Mouse (Mus musculus) stomach, embryonic 16.5 days (tissue): Measurements from ENCODE around the gene Aqp1. TPM values are rescaled to one million over a fixed set of nuclear protein-coding genes. Genes with fewer than 3 reads are reported as not detected.

ENCODE experiments used
- ATAC-seq: fragments of 200-750 bp; cut with Nextera tagmentation; 2 replicates; pipeline ENCODE4 v1.8.0; 2017; ENCODE audit warnings: moderate number of reproducible peaks, moderate TSS enrichment; ENCODE audit not compliant: insufficient read depth, low FRiP score
- H3K27ac ChIP-seq: fragments of 300-500 bp; sonication (generic); 2 replicates; pipeline ENCODE4 v1.5.1; 2014; ENCODE audit warnings: low read length
- H3K27me3 ChIP-seq: fragments of 300-500 bp; sonication (generic); 2 replicates; pipeline ENCODE4 v1.6.1; 2014; ENCODE audit warnings: low read length, control low read depth, mixed read lengths; ENCODE audit not compliant: control insufficient read depth, insufficient read depth
- H3K36me3 ChIP-seq: fragments of 300-500 bp; sonication (generic); 2 replicates; pipeline ENCODE4 v1.6.1; 2014; ENCODE audit warnings: low read length; ENCODE audit not compliant: control insufficient read depth, insufficient read depth
- H3K4me1 ChIP-seq: fragments of 300-500 bp; sonication (generic); 2 replicates; pipeline ENCODE4 v1.6.1; 2014; ENCODE audit warnings: low read length, control low read depth, mixed read lengths; ENCODE audit not compliant: control insufficient read depth, insufficient read depth
- H3K4me2 ChIP-seq: fragments of 300-500 bp; sonication (generic); 2 replicates; pipeline ENCODE4 v1.6.1; 2014; ENCODE audit warnings: low read depth, low read length, mixed read lengths
- H3K4me3 ChIP-seq: fragments of 300-500 bp; sonication (generic); replicated peaks from 2 replicates; pipeline ENCODE4 v1.5.1; 2014; ENCODE audit warnings: mild to moderate bottlenecking, low read length
- H3K9ac ChIP-seq: fragments of 300-500 bp; sonication (generic); 2 replicates; pipeline ENCODE4 v1.6.1; 2014; ENCODE audit warnings: low read length
- H3K9me3 ChIP-seq: fragments of 300-500 bp; sonication (generic); replicated peaks from 2 replicates; pipeline ENCODE4 v1.6.1; 2016; ENCODE audit warnings: low read length, control low read depth; ENCODE audit not compliant: control insufficient read depth
- WGBS: fragments of 180-500 bp; shearing (Covaris S2); extraction: QIAGEN DNeasy Blood & Tissue Kit; methylation state at CpG from one replicate; pipeline ENCODE4 v1.1.7; 2014; 5-methylcytosine and 5-hydroxymethylcytosine counted together
- polyA plus RNA-seq: library from polyadenylated mRNA; unstranded; fragments of >200 nt; fragmentation: Nextera tagmentation; extraction: Ambion mirVana; gene quantifications from 2 replicates; pipeline ENCODE4 v1.2.1, GENCODE M21; 2015

The Aqp1 gene
- polyA plus RNA-seq: 24.1 and 25.3 TPM in 2 replicates

DNA sequence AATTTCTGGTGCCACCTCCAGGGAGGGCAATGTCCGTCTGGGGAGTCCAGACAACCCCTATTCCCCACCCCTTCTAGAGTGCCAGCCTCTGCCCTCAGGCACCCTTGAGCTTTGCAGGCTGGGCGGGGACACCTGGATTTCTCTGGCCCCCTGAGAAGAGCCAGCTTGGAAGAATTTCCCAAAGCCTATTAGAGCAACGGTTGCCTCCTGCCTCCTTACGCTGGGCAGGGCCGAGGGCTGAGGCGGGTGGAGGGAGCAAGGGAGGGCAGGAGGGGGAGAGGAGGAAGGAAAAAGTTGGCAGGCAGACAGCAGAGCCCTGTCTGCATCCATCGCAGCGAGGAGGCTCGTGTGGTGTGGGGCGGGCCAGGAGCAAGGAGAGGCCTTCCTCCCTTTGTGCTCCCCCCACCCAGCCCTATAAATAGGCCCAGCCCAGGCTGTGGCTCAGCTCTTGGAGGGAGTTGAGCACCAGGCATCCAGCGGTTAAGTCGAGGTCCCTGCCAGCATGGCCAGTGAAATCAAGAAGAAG, at the start of gene Aqp1:
Aqp1 (plus strand) TSS at position 444 of the 526 bp plus-strand sequence.
- Histone ChIP-seq H3K36me3 (no peaks in the 10 kb centered on the region), H3K9ac (peak within 1 kb of the TSS; percentile 32; the same call in 1 of the 2 replicates), H3K27ac (peak within 1 kb of the TSS; percentile 13; the same call in 1 of the 2 replicates), H3K27me3 (no peaks in the 10 kb centered on the region), H3K4me2 (peak within 1 kb of the TSS; percentile 16; the same call in 1 of the 2 replicates), H3K4me3 (peak within 1 kb of the TSS; percentile 12; the same call in 1 of the 2 replicates), H3K9me3 (no peaks in the 10 kb centered on the region), H3K4me1 (peaks cover 35% of the 10 kb centered on the region)
- 6% methylated on average over 12 of the region's 12 CpGs for WGBS
- ATAC-seq: peak; percentile 86

DNA sequence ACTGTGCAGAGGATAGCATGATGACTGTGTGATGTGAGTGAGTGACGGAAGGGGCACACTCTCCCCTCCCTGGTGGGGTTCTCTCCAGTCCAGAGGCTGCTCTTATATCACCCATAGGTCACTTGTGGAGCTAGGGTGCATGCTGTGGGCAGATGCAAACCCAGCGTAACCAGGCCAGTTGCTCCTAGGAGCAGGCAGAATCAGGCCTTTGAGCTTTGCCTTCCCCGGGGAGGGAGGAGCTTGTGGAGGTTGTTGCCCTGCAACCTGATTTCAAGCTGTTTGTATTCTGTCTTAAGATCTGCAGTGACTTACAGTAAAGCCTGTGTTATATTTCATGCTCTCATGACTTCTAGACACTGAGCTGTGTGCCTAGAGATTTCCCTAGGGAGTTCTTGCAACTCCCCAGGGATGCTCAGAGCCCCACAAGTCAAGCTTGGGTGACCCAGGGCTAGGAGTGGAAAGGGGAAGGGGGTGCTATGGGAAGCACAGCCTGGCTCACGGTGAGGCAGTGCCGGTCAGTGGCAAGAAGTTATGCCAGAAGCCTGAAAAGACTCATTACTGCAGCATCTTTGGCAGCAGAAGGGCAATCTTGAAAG, 48.1 kb upstream of the Aqp1 start:
- no peak for ATAC-seq
- H3K36me3 ChIP-seq: no peaks in the 10 kb centered on the region
- H3K4me2 ChIP-seq: no peak overlapping the region
- no peak overlapping the region for H3K4me3 ChIP-seq
- 84% methylated on average over 5 of the region's 5 CpGs for WGBS
- H3K9me3 ChIP-seq: no peaks in the 10 kb centered on the region
- no peaks in the 10 kb centered on the region for H3K27me3 ChIP-seq
- H3K9ac ChIP-seq: no peak overlapping the region
- H3K4me1 ChIP-seq: no peaks in the 10 kb centered on the region
- no peak overlapping the region for H3K27ac ChIP-seq

- Histone ChIP-seq H3K9me3 (no peaks in the 10 kb centered on the region), H3K9ac (no peak overlapping the region), H3K4me3 (no peak overlapping the region), H3K36me3 (no peaks in the 10 kb centered on the region; the same call in 1 of the 2 replicates), H3K4me1 (no peaks in the 10 kb centered on the region), H3K27ac (no peak overlapping the region), H3K27me3 (no peaks in the 10 kb centered on the region), H3K4me2 (no peak overlapping the region)
- ATAC-seq: no peak; the same call in 1 of the 2 replicates
- WGBS: 60% methylated on average over 19 of the region's 19 CpGs
Measured at GRCm38 (mm10) chr6:55294549-55295131, 41.6 kb upstream of the Aqp1 start.

DNA sequence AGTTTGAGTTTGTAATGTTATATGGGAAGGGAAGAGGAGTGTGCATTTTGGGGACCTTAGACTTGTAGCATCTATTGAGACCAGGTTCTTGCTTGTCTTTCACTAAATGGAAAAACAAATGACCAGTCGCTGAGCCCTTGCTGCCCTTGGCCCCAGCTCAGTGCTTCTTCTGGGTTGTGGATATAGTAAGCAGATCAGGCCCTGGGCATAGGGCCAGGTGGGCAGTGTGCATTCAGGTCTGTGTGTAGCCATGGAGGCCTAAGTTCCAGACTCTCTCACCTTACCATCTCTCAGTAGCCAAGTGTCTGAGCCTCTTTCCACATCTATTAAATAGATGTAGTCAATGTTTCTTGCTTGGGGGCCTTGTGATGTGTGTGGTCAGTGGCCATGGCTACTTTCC, 40.9 kb upstream of the Aqp1 start:
- no peak for ATAC-seq
- no peak overlapping the region for H3K4me2 ChIP-seq
- no peaks in the 10 kb centered on the region; the same call in 1 of the 2 replicates for H3K36me3 ChIP-seq
- H3K4me3 ChIP-seq: no peak overlapping the region
- WGBS: 88% methylated on average over 1 of the region's 1 CpGs
- no peak overlapping the region for H3K27ac ChIP-seq
- no peak overlapping the region for H3K9ac ChIP-seq
- H3K4me1 ChIP-seq: no peaks in the 10 kb centered on the region
- no peaks in the 10 kb centered on the region for H3K27me3 ChIP-seq
- H3K9me3 ChIP-seq: no peaks in the 10 kb centered on the region

DNA sequence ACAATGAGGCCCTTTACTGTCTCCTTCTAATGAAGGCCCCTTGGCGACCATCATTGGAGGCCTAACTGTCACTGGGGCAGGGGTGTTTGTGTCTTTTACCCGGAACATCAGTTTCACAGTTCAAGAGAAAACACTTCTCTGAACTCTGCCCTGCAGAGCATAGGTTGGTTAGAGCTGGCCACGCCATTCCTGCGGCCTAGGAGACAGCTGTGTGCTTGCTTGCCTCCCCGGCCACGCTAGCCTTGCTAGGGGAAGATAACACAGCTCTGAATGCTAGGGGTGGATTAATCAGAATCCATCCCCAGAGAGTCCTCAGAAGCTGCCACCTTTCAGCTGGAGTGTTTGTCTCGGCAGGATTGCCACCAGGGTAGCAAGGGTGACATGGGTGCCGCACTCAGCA, 36.8 kb upstream of the Aqp1 start:
- Histone ChIP-seq H3K4me1 (no peaks in the 10 kb centered on the region), H3K9me3 (no peaks in the 10 kb centered on the region), H3K4me2 (no peak overlapping the region), H3K27ac (no peak overlapping the region), H3K27me3 (no peaks in the 10 kb centered on the region), H3K9ac (no peak overlapping the region), H3K4me3 (no peak overlapping the region), H3K36me3 (peaks cover 5% of the 10 kb centered on the region)
- WGBS: 75% methylated on average over 8 of the region's 8 CpGs
- ATAC-seq: no peak

- no peak overlapping the region for H3K4me2 ChIP-seq
- ATAC-seq: no peak
- H3K36me3 ChIP-seq: peaks cover 5% of the 10 kb centered on the region
- no peak overlapping the region for H3K4me3 ChIP-seq
- no peaks in the 10 kb centered on the region for H3K27me3 ChIP-seq
- H3K27ac ChIP-seq: no peak overlapping the region
- H3K4me1 ChIP-seq: no peaks in the 10 kb centered on the region
- 83% methylated on average over 2 of the region's 2 CpGs for WGBS
- H3K9ac ChIP-seq: no peak overlapping the region
- no peaks in the 10 kb centered on the region for H3K9me3 ChIP-seq
Measured at GRCm38 (mm10) chr6:55299917-55300316, 36.3 kb upstream of the Aqp1 start.

- H3K27me3 ChIP-seq: no peaks in the 10 kb centered on the region
- no peaks in the 10 kb centered on the region for H3K9me3 ChIP-seq
- WGBS: 82% methylated on average over 11 of the region's 11 CpGs
- no peak overlapping the region for H3K4me2 ChIP-seq
- H3K4me1 ChIP-seq: no peaks in the 10 kb centered on the region
- H3K9ac ChIP-seq: no peak overlapping the region
- ATAC-seq: no peak
- no peak overlapping the region for H3K4me3 ChIP-seq
- H3K27ac ChIP-seq: no peak overlapping the region
- peaks cover 5% of the 10 kb centered on the region for H3K36me3 ChIP-seq
Measured at GRCm38 (mm10) chr6:55300704-55301103, 35.5 kb upstream of the Aqp1 start.

DNA sequence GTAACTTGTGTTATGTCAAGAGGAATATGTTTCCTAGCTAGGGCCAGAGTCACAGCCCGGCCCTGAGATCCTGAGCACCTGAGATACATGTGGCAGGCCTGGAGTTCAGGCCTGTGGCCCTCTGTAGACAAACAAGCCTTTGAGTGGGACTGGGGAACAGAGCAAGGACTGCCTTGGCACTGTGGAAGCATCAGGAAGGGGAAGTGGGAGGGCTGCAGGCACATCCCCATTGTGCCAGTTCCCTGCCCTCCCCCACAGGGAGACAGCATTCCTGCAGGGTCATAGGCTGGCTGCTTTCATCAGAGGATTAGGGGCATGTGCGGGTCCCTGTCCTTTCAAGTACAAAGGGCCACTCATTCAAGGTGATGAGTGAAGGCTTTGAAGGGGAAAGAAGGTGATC, 26.1 kb upstream of the Aqp1 start:
- H3K9ac ChIP-seq: no peak overlapping the region
- no peaks in the 10 kb centered on the region for H3K27me3 ChIP-seq
- H3K4me2 ChIP-seq: no peak overlapping the region
- H3K4me1 ChIP-seq: no peaks in the 10 kb centered on the region
- no peaks in the 10 kb centered on the region for H3K9me3 ChIP-seq
- H3K27ac ChIP-seq: no peak overlapping the region
- H3K36me3 ChIP-seq: no peaks in the 10 kb centered on the region
- 50% methylated on average over 2 of the region's 2 CpGs for WGBS
- ATAC-seq: no peak
- H3K4me3 ChIP-seq: no peak overlapping the region

- 51% methylated on average over 5 of the region's 5 CpGs for WGBS
- H3K9ac ChIP-seq: no peak overlapping the region
- ATAC-seq: no peak
- H3K4me3 ChIP-seq: no peak overlapping the region
- no peak overlapping the region for H3K4me2 ChIP-seq
- no peaks in the 10 kb centered on the region for H3K27me3 ChIP-seq
- no peak overlapping the region for H3K27ac ChIP-seq
- no peaks in the 10 kb centered on the region for H3K9me3 ChIP-seq
- H3K4me1 ChIP-seq: no peaks in the 10 kb centered on the region
- no peaks in the 10 kb centered on the region for H3K36me3 ChIP-seq
Measured at GRCm38 (mm10) chr6:55311962-55312361, 24.3 kb upstream of the Aqp1 start.
